Mouse (Mus musculus): ENCODE data around the gene Ext2.

GRCm38 (mm10) chr2:93690064-93690930, 132.1 kb downstream of the Ext2 start:
- TF ChIP-seq GATA1 (IDR thresholded peaks at IDR 0.05; ENCODE audit: borderline replicate concordance, low read length) (no peak), FLI1 (IDR thresholded peaks at IDR 0.05; ENCODE audit: low read length) (no peak)

Measured in megakaryocyte, embryonic 14.5 days (primary cell).